Mouse (Mus musculus): ENCODE data around the gene Scly. TPM values are rescaled to one million over a fixed set of nuclear protein-coding genes. Genes with fewer than 3 reads are reported as not detected.

The Scly gene
- polyA plus RNA-seq, 1 experiment, result 30.2 TPM

- 21% methylated on average over 4 of the region's 4 CpGs for whole genome bisulfite sequencing
- no peaks in the 10 kb centered on the region for H3K27me3 ChIP-seq (ENCODE audit: control insufficient read depth, insufficient read depth, low read length)
- H3K4me3 ChIP-seq (ENCODE audit: low read depth, low read length), result no peak overlapping the region
- peaks cover 29% of the 10 kb centered on the region for H3K4me1 ChIP-seq (ENCODE audit: control insufficient read depth, insufficient read depth, insufficient read length, low read length)
- TF ChIP-seq POLR2A (IDR thresholded peaks at IDR 0.05; ENCODE audit: low read depth, low read length) (no peak), CTCF (IDR thresholded peaks at IDR 0.05; ENCODE audit: extremely low read depth, insufficient read length, insufficient replicate concordance, low read depth, low read length) (no peak)
- H3K27ac ChIP-seq (ENCODE audit: insufficient read depth, low read depth, low read length), result peak overlapping the region; percentile 75
- H3K36me3 ChIP-seq (ENCODE audit: control insufficient read depth, insufficient read depth, low read length), result peaks cover 27% of the 10 kb centered on the region
Observed at GRCm38 (mm10) chr1:91369408-91369807, 71.3 kb downstream of the Scly start.

GRCm38 (mm10) chr1:91370055-91370454, 71.9 kb downstream of the Scly start:
- H3K36me3 ChIP-seq (ENCODE audit: control insufficient read depth, insufficient read depth, low read length), result peaks cover 32% of the 10 kb centered on the region
- no peaks in the 10 kb centered on the region for H3K27me3 ChIP-seq (ENCODE audit: control insufficient read depth, insufficient read depth, low read length)
- peak overlapping the region; percentile 0 for H3K4me3 ChIP-seq (ENCODE audit: low read depth, low read length)
- no peak for TF ChIP-seq CTCF (IDR thresholded peaks at IDR 0.05; ENCODE audit: extremely low read depth, insufficient read length, insufficient replicate concordance, low read depth, low read length)
- no peak for TF ChIP-seq POLR2A (IDR thresholded peaks at IDR 0.05; ENCODE audit: low read depth, low read length)
- peaks cover 29% of the 10 kb centered on the region for H3K4me1 ChIP-seq (ENCODE audit: control insufficient read depth, insufficient read depth, insufficient read length, low read length)
- H3K27ac ChIP-seq (ENCODE audit: insufficient read depth, low read depth, low read length), result peak overlapping the region; percentile 75
- WGBS, result 37% methylated on average over 23 of the region's 23 CpGs

Other genes starting within 250 kb of the Scly start
- gene Rbm44, start 153.2 kb upstream of the Scly start, polyA plus RNA-seq (2012; rRNA removed), result not detected in 2 replicates
- 12.1 and 23.5 TPM in 2 replicates for gene Ramp1, start 118.5 kb upstream of the Scly start, polyA plus RNA-seq (2012; rRNA removed)
- 12.4 and 19.5 TPM in 2 replicates for gene Ube2f, start 48.0 kb upstream of the Scly start, polyA plus RNA-seq (2012; rRNA removed)
- 0.10 and 0.13 TPM in 2 replicates for gene Espnl, start 23.7 kb downstream of the Scly start, polyA plus RNA-seq (2012; rRNA removed)
- 1.2 and 1.5 TPM in 2 replicates for gene Klhl30, start 52.7 kb downstream of the Scly start, polyA plus RNA-seq (2012; rRNA removed)
- gene Erfe, start 68.1 kb downstream of the Scly start, polyA plus RNA-seq (2012; rRNA removed), result 3.7 and 7.3 TPM in 2 replicates
- gene Ilkap, start 100.5 kb downstream of the Scly start, polyA plus RNA-seq (2012; rRNA removed), result 17.9 and 34.6 TPM in 2 replicates
- 78.8 and 113 TPM in 2 replicates for gene Hes6, start 115.7 kb downstream of the Scly start, polyA plus RNA-seq (2012; rRNA removed)
- 4.1 and 5.2 TPM in 2 replicates for gene Per2, start 161.0 kb downstream of the Scly start, polyA plus RNA-seq (2012; rRNA removed)
- gene Traf3ip1, start 196.3 kb downstream of the Scly start, polyA plus RNA-seq (2012; rRNA removed), result 2.0 and 3.7 TPM in 2 replicates
- 2.1 and 2.3 TPM in 2 replicates for gene Asb1, start 242.2 kb downstream of the Scly start, polyA plus RNA-seq (2012; rRNA removed)

All from small intestine, adult 2 months (tissue).